ENCODE assay signal across 12 mouse cellular contexts in genomic region chr1:184066460-184067287, GRCm38 (mm10). TPM values are rescaled to one million over a fixed set of nuclear protein-coding genes. Genes with fewer than 3 reads are reported as not detected.
DNase-seq lines count a peak whose midpoint lies in the region; ATAC-seq and TF ChIP-seq lines count a peak whose summit lies in the region.
"Had no signal": no experiment of that assay in that cellular context is flagged by ENCODE, and none has a peak within 500 bp of the region (broad histone marks: within the 10 kb centered on the region; RNA-seq: fewer than 3 reads in every experiment).

No protein-coding gene starts in this region.

- H3K27me3 ChIP-seq in hindbrain, embryonic 11.5 days (ENCODE audit: control insufficient read depth, insufficient read depth, low read length), result no peaks in the 10 kb centered on the region
- H3K27me3 ChIP-seq in midbrain, embryonic 16.5 days (ENCODE audit: control insufficient read depth, insufficient read depth, low read depth, low read length), result no peaks in the 10 kb centered on the region
- H3K27me3 ChIP-seq: liver, embryonic 13.5 days; stomach, embryonic 15.5 days had no signal

- H3K9me3 ChIP-seq in hindbrain, embryonic 11.5 days (ENCODE audit: control insufficient read depth, low read length), result no peaks in the 10 kb centered on the region
- H3K9me3 ChIP-seq in midbrain, embryonic 16.5 days (replicated peaks; ENCODE audit: control insufficient read depth, low read length, poor library complexity, severe bottlenecking), result no peaks in the 10 kb centered on the region
- H3K9me3 ChIP-seq: liver, embryonic 13.5 days; stomach, embryonic 15.5 days had no signal

- no peak for TF ChIP-seq CTCF in bone marrow macrophage, adult 2 months (IDR thresholded peaks at IDR 0.05; ENCODE audit: low read depth, low read length)

- no peak for TF ChIP-seq POLR2A in bone marrow macrophage, adult 2 months (IDR thresholded peaks at IDR 0.05; ENCODE audit: borderline replicate concordance, low read depth, low read length)

- H3K4me1 ChIP-seq in bone marrow macrophage, adult 2 months (ENCODE audit: control insufficient read depth, insufficient read depth, low read length), result peaks cover 32% of the 10 kb centered on the region
- no peaks in the 10 kb centered on the region for H3K4me1 ChIP-seq in hindbrain, embryonic 11.5 days (replicated peaks; ENCODE audit: control insufficient read depth, insufficient read depth, low read length)
- H3K4me1 ChIP-seq in midbrain, embryonic 16.5 days (ENCODE audit: control insufficient read depth, insufficient read depth, low read length), result peaks cover 7% of the 10 kb centered on the region; the same call in 1 of the 2 replicates

- peak; percentile 65 for ATAC-seq in hindbrain, embryonic 11.5 days (ENCODE audit: low FRiP score)
- ATAC-seq in midbrain, embryonic 16.5 days, result peak; percentile 82; the same call in 1 of the 2 replicates
- ATAC-seq: inflammation-experienced regulatory T-cells, adult 6 months had no signal

- H3K27ac ChIP-seq in bone marrow macrophage, adult 2 months (ENCODE audit: insufficient read depth, low read depth, low read length), result peak overlapping the region; percentile 38
- H3K27ac ChIP-seq in hindbrain, embryonic 11.5 days (ENCODE audit: low read depth, low read length), result peak overlapping the region; percentile 67
- H3K27ac ChIP-seq in midbrain, embryonic 16.5 days (ENCODE audit: low read length), result 0 out of 2 replicates have a peak overlapping the region, but pooled peaks have one; percentile 4
- H3K27ac ChIP-seq: liver, embryonic 13.5 days; stomach, embryonic 15.5 days had no signal

- H3K4me3 ChIP-seq in bone marrow macrophage, adult 2 months (ENCODE audit: insufficient read depth, low read length), result no peak overlapping the region
- no peak overlapping the region for H3K4me3 ChIP-seq in hindbrain, embryonic 11.5 days (ENCODE audit: low read depth, low read length)
- no peak overlapping the region for H3K4me3 ChIP-seq in midbrain, embryonic 16.5 days (ENCODE audit: low read depth, low read length)
- H3K4me3 ChIP-seq: liver, embryonic 13.5 days; stomach, embryonic 15.5 days had no signal

- 59% methylated on average over 11 of the region's 11 CpGs for WGBS in hindbrain, embryonic 11.5 days
- 43% methylated on average over 11 of the region's 11 CpGs for WGBS in midbrain, embryonic 16.5 days

- DNase-seq in heart, adult 11 months, result peak; percentile 72
- no peak for DNase-seq in heart, adult 8-10 months (ENCODE audit: low spot score)
- peak; percentile 23 for DNase-seq in hindbrain, embryonic 11.5 days (ENCODE audit: low spot score)
- DNase-seq in gastrocnemius, postnatal 25 days, result no peak
- DNase-seq in spleen, postnatal 4 days (ENCODE audit: low spot score in 2 of 2), result no peak
- DNase-seq in urinary bladder, postnatal 10 days (ENCODE audit: low spot score), result no peak
- DNase-seq: cerebellum, adult 2 months; liver, embryonic 13.5 days had no signal

- H3K4me2 ChIP-seq in hindbrain, embryonic 11.5 days (replicated peaks; ENCODE audit: low read depth, low read length), result 0 out of 2 replicates have a peak overlapping the region, but pooled peaks have one; percentile 11
- no peak overlapping the region for H3K4me2 ChIP-seq in midbrain, embryonic 16.5 days (ENCODE audit: low read length)
- H3K4me2 ChIP-seq: liver, embryonic 13.5 days; stomach, embryonic 15.5 days had no signal

- no peak overlapping the region for H3K9ac ChIP-seq in hindbrain, embryonic 11.5 days (ENCODE audit: low read depth, low read length)
- H3K9ac ChIP-seq in midbrain, embryonic 16.5 days (ENCODE audit: low read depth, low read length), result no peak overlapping the region
- H3K9ac ChIP-seq: liver, embryonic 13.5 days; stomach, embryonic 15.5 days had no signal

- no peaks in the 10 kb centered on the region for H3K36me3 ChIP-seq in hindbrain, embryonic 11.5 days (ENCODE audit: control insufficient read depth, insufficient read depth, low read length)
- H3K36me3 ChIP-seq in midbrain, embryonic 16.5 days (ENCODE audit: control insufficient read depth, insufficient read depth, low read length), result no peaks in the 10 kb centered on the region
- H3K36me3 ChIP-seq: stomach, embryonic 15.5 days had no signal

RNA-seq across cellular contexts. Expression of gene 1700056E22Rik, which starts 32.6 kb away (rescaled TPM):
- 1 to 10 TPM in 3 of 4 experiments, under 1 TPM in 1; 0.57 to 1.7 (median 1.2) TPM for total RNA-seq in heart, adult 8-10 months (2022)
- polyA plus RNA-seq in bone marrow macrophage, adult 2 months (2012; ENCODE audit: insufficient read depth, insufficient read length, missing spikeins), result 0.58 and 0.84 TPM in 2 replicates
- 1.9 and 2.2 TPM in 2 replicates for polyA plus RNA-seq in hindbrain, embryonic 11.5 days (2014; fragmentation: Nextera tagmentation; extraction: Ambion mirVana)
- polyA plus RNA-seq in midbrain, embryonic 16.5 days (2015; fragmentation: Nextera tagmentation; extraction: Ambion mirVana), result 0.70 and 1.0 TPM in 2 replicates
- total RNA-seq in gastrocnemius, postnatal 25 days (2021), result 1 to 10 TPM in 1 of 2 experiments, under 1 TPM in 1; 0.96 to 1.3 TPM

RNA-seq across cellular contexts. Expression of gene Dusp10, which starts 53.6 kb away (rescaled TPM):
- total RNA-seq in heart, adult 8-10 months (2022), result 1 to 10 TPM; 5.8 to 8.3 (median 7.4) TPM
- 1.2 and 2.3 TPM in 2 replicates for polyA plus RNA-seq in bone marrow macrophage, adult 2 months (2012; ENCODE audit: insufficient read depth, insufficient read length, missing spikeins)
- polyA plus RNA-seq in hindbrain, embryonic 11.5 days (2014; fragmentation: Nextera tagmentation; extraction: Ambion mirVana), result 6.5 and 7.2 TPM in 2 replicates
- polyA plus RNA-seq in midbrain, embryonic 16.5 days (2015; fragmentation: Nextera tagmentation; extraction: Ambion mirVana), result 4.9 and 5.2 TPM in 2 replicates
- total RNA-seq in gastrocnemius, postnatal 25 days (2021), result 10 to 100 TPM; 20.2 to 32.6 TPM

Comparison
In these comparisons a context has a peak if more than half of its experiments do, and no peak if none do; other contexts are left out.
1. DNase-seq: peak in heart, adult 11 months (single experiment) and hindbrain, embryonic 11.5 days (single experiment); none in heart, adult 8-10 months (single experiment), gastrocnemius, postnatal 25 days (single experiment), spleen, postnatal 4 days (0 of 2) and urinary bladder, postnatal 10 days (single experiment).
2. H3K27ac ChIP-seq: peak in every context shown above with its lines; median percentile 67 in hindbrain, embryonic 11.5 days; 38 in bone marrow macrophage, adult 2 months; 4 in midbrain, embryonic 16.5 days.